Mouse (Mus musculus) MEL (cell line): Measurements from ENCODE around the gene Phf20. TPM values are rescaled to one million over a fixed set of nuclear protein-coding genes. Genes with fewer than 3 reads are reported as not detected.

Experiments
- DNase-seq: peaks from one replicate; pipeline ENCODE4 v3.0.0; 2011; ENCODE audit warnings: low read depth, low spot score
- H3K27ac ChIP-seq: 2 replicates; pipeline ENCODE4 v1.5.1; 2012; ENCODE audit warnings: low read depth, mild to moderate bottlenecking, control low read depth, low read length, moderate library complexity; ENCODE audit not compliant: control insufficient read depth
- H3K27me3 ChIP-seq, 2 experiments: fragments of 150-350 bp in 1 of 2; sonication (generic) in 1 of 2; 2 replicates each; pipeline ENCODE4 v1.6.1; 2012; ENCODE audit warnings: low read length in 2 of 2, mild to moderate bottlenecking in 2 of 2, improper control_type of control experiment in 1 of 2, moderate library complexity in 1 of 2; ENCODE audit not compliant: insufficient read depth in 2 of 2, control insufficient read depth in 1 of 2
- H3K36me3 ChIP-seq, 2 experiments: 2 replicates each; pipeline ENCODE4 v1.6.1; 2012 to 2014; ENCODE audit warnings: low read length in 2 of 2, improper control_type of control experiment in 1 of 2, inconsistent platforms in 1 of 2, mild to moderate bottlenecking in 1 of 2; ENCODE audit not compliant: insufficient read depth in 2 of 2, control insufficient read depth in 1 of 2
- H3K4me1 ChIP-seq, 2 experiments: fragments of 150-350 bp in 1 of 2; sonication (generic) in 1 of 2; 2 replicates each; pipeline ENCODE4 v1.6.1; 2012; ENCODE audit warnings: low read length in 2 of 2, improper control_type of control experiment in 1 of 2, mild to moderate bottlenecking in 1 of 2; ENCODE audit not compliant: insufficient read depth in 2 of 2, control insufficient read depth in 1 of 2
- H3K4me3 ChIP-seq, 2 experiments: fragments of 150-350 bp in 1 of 2; sonication (generic) in 1 of 2; 2 replicates each; pipeline ENCODE4 v1.5.1; 2012; ENCODE audit warnings: low read depth in 2 of 2, low read length in 2 of 2, mild to moderate bottlenecking in 2 of 2, moderate library complexity in 2 of 2, control low read depth in 1 of 2, improper control_type of control experiment in 1 of 2; ENCODE audit not compliant: control insufficient read depth in 1 of 2, insufficient read depth in 1 of 2
- H3K79me2 ChIP-seq: 2 replicates; pipeline ENCODE4 v1.6.1; 2012; ENCODE audit warnings: mild to moderate bottlenecking, low read length, moderate library complexity; ENCODE audit not compliant: control insufficient read depth, poor library complexity, insufficient read depth
- H3K9ac ChIP-seq: 2 replicates; pipeline ENCODE4 v1.6.1; 2012; ENCODE audit warnings: low read depth, mild to moderate bottlenecking, control low read depth, low read length, moderate library complexity; ENCODE audit not compliant: control insufficient read depth, poor library complexity, severe bottlenecking
- H3K9me3 ChIP-seq: fragments of 150-350 bp; sonication (generic); replicated peaks from 2 replicates; pipeline ENCODE4 v1.6.1; 2012; ENCODE audit warnings: mild to moderate bottlenecking, low read length, improper control_type of control experiment, moderate library complexity; ENCODE audit not compliant: insufficient read depth
- BHLHE40 ChIP-seq: IDR thresholded peaks from 2 replicates; pipeline ENCODE4 v1.6.1; 2012; ENCODE audit warnings: low read depth, mild to moderate bottlenecking, inconsistent platforms, low read length, improper control_type of control experiment, borderline replicate concordance
- CHD1 ChIP-seq: IDR thresholded peaks from 2 replicates; pipeline ENCODE4 v1.6.1; 2012; ENCODE audit warnings: low read depth, mild to moderate bottlenecking, inconsistent platforms, low read length, improper control_type of control experiment
- CTCF ChIP-seq, 3 experiments: IDR thresholded peaks in 2 of 3; conservative IDR thresholded peaks in 1 of 3; 2 replicates each; pipeline ENCODE4 v1.5.1; 2011 to 2012; ENCODE audit warnings: low read length in 3 of 3, low read depth in 2 of 3, mild to moderate bottlenecking in 2 of 3, improper control_type of control experiment in 1 of 3, inconsistent platforms in 1 of 3, mixed read lengths in 1 of 3, moderate library complexity in 1 of 3; ENCODE audit not compliant: control insufficient read depth in 1 of 3, insufficient read depth in 1 of 3, poor library complexity in 1 of 3, severe bottlenecking in 1 of 3
- E2F4 ChIP-seq: IDR thresholded peaks from 2 replicates; pipeline ENCODE4 v1.6.1; 2011; ENCODE audit warnings: low read depth, low read length, improper control_type of control experiment, borderline replicate concordance
- ELF1 ChIP-seq: IDR thresholded peaks from 2 replicates; pipeline ENCODE4 v1.6.1; 2014; ENCODE audit warnings: low read depth, mild to moderate bottlenecking, inconsistent platforms, low read length, improper control_type of control experiment, moderate library complexity
- GABPA ChIP-seq: IDR thresholded peaks from 2 replicates; pipeline ENCODE4 v1.6.1; 2012; ENCODE audit warnings: low read depth, mild to moderate bottlenecking, inconsistent platforms, low read length, improper control_type of control experiment, moderate library complexity
- GATA1 ChIP-seq: IDR thresholded peaks from 2 replicates; pipeline ENCODE4 v1.6.1; 2011; ENCODE audit warnings: low read depth, low read length, improper control_type of control experiment
- HCFC1 ChIP-seq: IDR thresholded peaks from 2 replicates; pipeline ENCODE4 v1.6.1; 2012; ENCODE audit warnings: low read depth, mild to moderate bottlenecking, inconsistent platforms, low read length, improper control_type of control experiment, moderate library complexity
- JUND ChIP-seq: IDR thresholded peaks from 2 replicates; pipeline ENCODE4 v1.6.1; 2011; ENCODE audit warnings: low read depth, mild to moderate bottlenecking, improper control_type of control experiment, low read length
- KAT2A ChIP-seq: conservative IDR thresholded peaks from 2 replicates; pipeline ENCODE4 v1.6.1; 2012; ENCODE audit warnings: low read depth, low read length, improper control_type of control experiment, inconsistent platforms
- MAFK ChIP-seq: IDR thresholded peaks from 2 replicates; pipeline ENCODE4 v1.6.1; 2011; ENCODE audit warnings: low read depth, mild to moderate bottlenecking, low read length, improper control_type of control experiment, borderline replicate concordance
- MAX ChIP-seq: IDR thresholded peaks from 2 replicates; pipeline ENCODE4 v1.6.1; 2011; ENCODE audit warnings: low read length, improper control_type of control experiment
- NELFE ChIP-seq: IDR thresholded peaks from 2 replicates; pipeline ENCODE4 v1.6.1; 2011; ENCODE audit warnings: low read depth, low read length, improper control_type of control experiment
- NRF1 ChIP-seq: IDR thresholded peaks from 2 replicates; pipeline ENCODE4 v1.6.1; 2014; ENCODE audit warnings: low read depth, mild to moderate bottlenecking, inconsistent platforms, low read length, improper control_type of control experiment, moderate library complexity; ENCODE audit not compliant: poor library complexity, insufficient read depth, severe bottlenecking
- POLR2A ChIP-seq, 2 experiments: IDR thresholded peaks; 2 replicates each; pipeline ENCODE4 v1.6.1; 2011 to 2012; ENCODE audit warnings: low read length in 2 of 2, mild to moderate bottlenecking in 2 of 2, control low read depth in 1 of 2, improper control_type of control experiment in 1 of 2, low read depth in 1 of 2, moderate library complexity in 1 of 2; ENCODE audit not compliant: control insufficient read depth in 1 of 2, insufficient read depth in 1 of 2, poor library complexity in 1 of 2
- POLR2AphosphoS2 ChIP-seq: IDR thresholded peaks from 2 replicates; pipeline ENCODE4 v1.6.1; 2011; ENCODE audit warnings: low read length, improper control_type of control experiment
- RCOR1 ChIP-seq: IDR thresholded peaks from 2 replicates; pipeline ENCODE4 v1.6.1; 2012; ENCODE audit warnings: low read depth, mild to moderate bottlenecking, inconsistent platforms, low read length, improper control_type of control experiment
- SMC3 ChIP-seq: IDR thresholded peaks from 2 replicates; pipeline ENCODE4 v1.6.1; 2011; ENCODE audit warnings: low read depth, low read length, improper control_type of control experiment
- TBP ChIP-seq: IDR thresholded peaks from 2 replicates; pipeline ENCODE4 v1.8.0; 2011; ENCODE audit warnings: low read depth, low read length, improper control_type of control experiment
- UBTF ChIP-seq: IDR thresholded peaks from 2 replicates; pipeline ENCODE4 v1.6.1; 2012; ENCODE audit warnings: low read depth, mild to moderate bottlenecking, inconsistent platforms, low read length, improper control_type of control experiment, moderate library complexity, borderline replicate concordance; ENCODE audit not compliant: insufficient read depth
- USF1 ChIP-seq: IDR thresholded peaks from 2 replicates; pipeline ENCODE4 v1.6.1; 2014; ENCODE audit warnings: low read depth, mild to moderate bottlenecking, inconsistent platforms, low read length, improper control_type of control experiment, moderate library complexity
- ZC3H11A ChIP-seq: IDR thresholded peaks from 2 replicates; pipeline ENCODE4 v1.6.1; 2012; ENCODE audit warnings: low read depth, mild to moderate bottlenecking, inconsistent platforms, low read length, improper control_type of control experiment
- ZKSCAN1 ChIP-seq: IDR thresholded peaks from 2 replicates; pipeline ENCODE4 v1.6.1; 2012; ENCODE audit warnings: low read depth, mild to moderate bottlenecking, inconsistent platforms, low read length, improper control_type of control experiment, moderate library complexity
- ZMIZ1 ChIP-seq: IDR thresholded peaks from 2 replicates; pipeline ENCODE4 v1.6.1; 2012; ENCODE audit warnings: low read depth, mild to moderate bottlenecking, inconsistent platforms, low read length, improper control_type of control experiment, moderate library complexity
- ZNF384 ChIP-seq: IDR thresholded peaks from 2 replicates; pipeline ENCODE4 v1.6.1; 2012; ENCODE audit warnings: low read depth, mild to moderate bottlenecking, inconsistent platforms, low read length, improper control_type of control experiment
- polyA plus RNA-seq, 2 experiments: library from polyadenylated mRNA; stranded (reverse) in 1 of 2; unstranded in 1 of 2; fragments of >175 nt in 1 of 2; fragments of >200 nt in 1 of 2; gene quantifications; 2 replicates each; pipeline versions ENCODE4 v1.2.1 to v1.2.4; 2012; ENCODE audit warnings: low replicate concordance in 2 of 2, low read depth in 1 of 2; ENCODE audit not compliant: insufficient read length in 2 of 2, insufficient read depth in 1 of 2, missing spikeins in 1 of 2
- total RNA-seq: library from RNA; depleted of rRNA; stranded (reverse); fragments of 300-350 nt; gene quantifications from 2 replicates; pipeline ENCODE4 v1.2.3, GENCODE M21; 2012

The Phf20 gene
- total and polyA plus RNA-seq, 3 experiments, result 11.7 to 16.9 TPM; not detected in 1

DNA sequence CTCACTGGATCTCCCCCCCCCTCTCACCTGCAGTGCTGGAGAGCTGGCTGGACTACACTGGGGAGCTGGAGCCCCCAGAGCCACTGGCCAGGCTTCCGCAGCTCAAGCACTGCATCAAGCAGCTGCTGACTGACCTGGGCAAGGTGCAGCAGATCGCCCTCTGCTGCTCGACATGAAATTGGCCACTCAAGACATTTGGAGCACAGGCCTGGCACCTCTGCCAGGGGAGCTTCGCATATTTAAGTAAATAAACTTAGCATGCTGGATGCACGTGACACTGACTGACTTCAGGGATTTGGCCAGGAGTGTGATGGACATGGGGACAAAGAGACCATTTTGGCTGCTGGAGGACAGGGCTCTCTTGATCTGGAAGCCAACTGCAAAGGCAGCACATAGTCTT, 111.0 kb downstream of the Phf20 start:
- peaks cover 0 to under 1% of the 10 kb centered on the region in 2 experiments; a peak in 1 of 4 replicates for H3K4me1 ChIP-seq
- TF ChIP-seq ELF1 (no peak), CTCF (IDR thresholded peaks at IDR 0.05 in 2 of 3, conservative IDR thresholded peaks at IDR 0.05 in 1 of 3; ENCODE audit: control insufficient read depth in 1 of 3, insufficient read depth in 1 of 3, low read depth in 2 of 3, low read length in 3 of 3, poor library complexity in 1 of 3, severe bottlenecking in 1 of 3) (peak; percentile 21 to 67 (median 51); a peak in 5 of 6 replicates), ZMIZ1 (no peak)
- TF ChIP-seq, all 39 proteins: peak for 1
- H3K79me2 ChIP-seq, result peaks cover 7% of the 10 kb centered on the region
- no peak overlapping the region for H3K27ac ChIP-seq
- no peaks in the 10 kb centered on the region for H3K9me3 ChIP-seq
- no peak overlapping the region for H3K4me3 ChIP-seq
- H3K36me3 ChIP-seq, result peaks cover 0 to 3% of the 10 kb centered on the region in 2 experiments; a peak in 2 of 4 replicates
- no peak overlapping the region for H3K9ac ChIP-seq
- peak; percentile 37 for DNase-seq
- no peaks in the 10 kb centered on the region for H3K27me3 ChIP-seq

DNA sequence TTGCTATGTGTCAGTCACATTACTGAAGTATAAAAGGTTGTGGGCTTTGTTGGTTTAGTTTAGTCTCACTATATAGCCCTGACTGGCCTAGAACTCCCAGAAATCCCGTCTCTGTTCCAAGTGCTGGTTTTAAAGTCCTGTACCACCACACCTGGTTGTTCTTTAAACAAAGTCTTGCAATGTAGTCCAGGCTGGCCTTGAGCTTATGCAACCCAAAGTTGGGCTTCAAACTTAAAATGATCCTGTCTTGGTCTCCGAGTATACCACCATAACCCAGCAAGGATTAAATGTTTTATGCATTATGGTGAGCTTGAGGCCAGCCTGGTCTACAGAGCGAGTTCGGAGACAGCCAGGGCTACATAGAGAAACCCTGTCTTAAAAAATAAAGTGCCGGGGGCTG, 113.7 kb downstream of the Phf20 start:
- H3K9me3 ChIP-seq, result no peaks in the 10 kb centered on the region
- H3K36me3 ChIP-seq, result peaks cover 0 to 6% of the 10 kb centered on the region in 2 experiments; a peak in 2 of 4 replicates
- H3K4me1 ChIP-seq, result peaks cover 0 to 3% of the 10 kb centered on the region in 2 experiments; a peak in 3 of 4 replicates
- TF ChIP-seq CHD1, result no peak
- TF ChIP-seq GATA1, result no peak
- TF ChIP-seq E2F4, result no peak
- no peak for TF ChIP-seq TBP
- TF ChIP-seq SMC3, result no peak
- no peak for TF ChIP-seq ZMIZ1
- no peak for TF ChIP-seq KAT2A
- no peak for TF ChIP-seq POLR2A (IDR thresholded peaks at IDR 0.05; ENCODE audit: control insufficient read depth in 1 of 2, insufficient read depth in 1 of 2, low read depth in 1 of 2, low read length in 2 of 2, poor library complexity in 1 of 2)
- no peak for TF ChIP-seq NELFE
- TF ChIP-seq GABPA, result no peak
- no peak for TF ChIP-seq USF1
- TF ChIP-seq ZNF384, result no peak
- TF ChIP-seq ELF1, result no peak
- TF ChIP-seq NRF1, result no peak
- H3K27me3 ChIP-seq, result no peaks in the 10 kb centered on the region
- H3K27ac ChIP-seq, result no peak overlapping the region
- peaks cover 13% of the 10 kb centered on the region for H3K79me2 ChIP-seq
- H3K9ac ChIP-seq, result no peak overlapping the region
- no peak for DNase-seq
- H3K4me3 ChIP-seq, result no peak overlapping the region

DNA sequence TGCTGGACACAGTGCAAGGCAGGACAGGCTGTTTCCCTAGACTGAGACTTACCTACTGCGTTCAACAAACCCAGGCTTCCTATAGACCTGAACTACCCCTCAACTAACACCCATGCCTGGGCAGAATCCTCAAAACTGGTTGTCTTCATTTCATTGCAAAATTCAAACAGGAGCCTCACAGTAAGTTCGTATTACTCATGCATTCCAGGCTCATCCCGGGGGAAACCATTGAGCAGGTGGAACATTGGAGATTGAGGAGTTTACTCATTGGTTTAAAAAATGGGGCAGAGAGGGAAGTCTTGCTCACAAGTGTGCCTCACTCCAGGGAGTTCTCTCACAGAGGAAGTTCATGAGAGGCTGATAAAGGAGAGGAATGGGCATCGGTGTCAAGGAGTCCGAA, 114.2 kb downstream of the Phf20 start:
- DNase-seq, result no peak

More for the DNA sequence above, 114.2 kb downstream of the Phf20 start:
- peaks cover 0 to 3% of the 10 kb centered on the region in 2 experiments; a peak in 3 of 4 replicates for H3K4me1 ChIP-seq
- H3K36me3 ChIP-seq, result peaks cover 0 to 6% of the 10 kb centered on the region in 2 experiments; a peak in 2 of 4 replicates
- H3K27ac ChIP-seq, result no peak overlapping the region
- H3K4me3 ChIP-seq, result no peak overlapping the region
- H3K27me3 ChIP-seq, result no peaks in the 10 kb centered on the region
- H3K9ac ChIP-seq, result no peak overlapping the region
- H3K79me2 ChIP-seq, result peaks cover 13% of the 10 kb centered on the region
- TF ChIP-seq RCOR1 (no peak), HCFC1 (no peak), BHLHE40 (no peak), ZKSCAN1 (no peak), JUND (no peak), USF1 (no peak), ZC3H11A (no peak), UBTF (no peak), NELFE (no peak), MAX (no peak), TBP (no peak), POLR2AphosphoS2 (no peak), MAFK (no peak)
- H3K9me3 ChIP-seq, result no peaks in the 10 kb centered on the region
